In the genomic region with DNA sequence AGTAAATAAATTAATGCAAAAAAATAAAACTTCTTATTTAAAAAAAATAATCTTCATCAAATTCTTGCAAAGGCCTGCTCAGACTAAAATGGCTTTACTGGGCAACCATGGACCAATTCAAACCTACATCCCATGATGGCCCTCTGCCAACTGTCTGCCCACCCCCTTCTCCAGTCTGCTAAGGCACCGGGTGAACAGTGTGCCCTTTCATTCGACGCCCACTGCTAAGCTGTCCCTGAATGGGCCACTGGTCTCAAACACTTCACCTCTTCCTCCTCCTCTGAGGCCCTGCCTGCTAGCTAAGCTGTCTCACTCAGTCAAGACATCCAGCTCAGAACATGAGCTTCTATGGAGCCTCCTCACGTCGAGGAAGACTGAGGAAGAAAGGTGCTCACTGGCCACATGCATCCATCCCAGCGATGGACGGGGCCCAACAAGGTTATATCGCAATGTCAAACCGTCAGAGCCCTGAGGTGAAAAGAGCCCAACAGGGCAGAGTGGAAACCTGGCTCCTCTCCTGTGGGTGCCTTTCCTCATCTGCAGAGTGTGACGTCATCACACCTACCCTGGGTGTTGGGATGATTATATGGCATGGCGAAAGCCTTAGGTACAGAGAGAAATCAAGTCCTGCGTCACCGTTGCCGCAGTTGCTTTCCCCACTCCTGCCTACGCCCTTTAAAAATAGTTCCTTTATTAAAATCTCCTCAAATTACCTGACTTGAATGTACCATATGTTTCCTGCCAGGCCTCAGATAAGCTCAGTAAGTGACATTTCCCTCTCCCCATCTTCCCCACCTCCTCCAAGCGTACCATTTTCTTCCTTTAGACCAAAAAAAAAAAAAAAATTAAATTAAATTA, we compare ENCODE assay signal across 11 mouse cellular contexts.
DNase-seq lines count a peak whose midpoint lies in the region; ATAC-seq and TF ChIP-seq lines count a peak whose summit lies in the region.
"Had no signal": no experiment of that assay in that cellular context is flagged by ENCODE, and none has a peak within 500 bp of the region (broad histone marks: within the 10 kb centered on the region; RNA-seq: fewer than 3 reads in every experiment).

No protein-coding gene starts in this region.

- H3K4me1 ChIP-seq in heart, embryonic 13.5 days: peaks cover 71% of the 10 kb centered on the region
- 0 out of 2 replicates have a peak, but pooled peaks cover 9% of the 10 kb centered on the region for H3K4me1 ChIP-seq in hindbrain, postnatal 0 days (ENCODE audit: insufficient read depth, low read length)

- H3K4me2 ChIP-seq in heart, embryonic 13.5 days: no peak overlapping the region
- no peak overlapping the region for H3K4me2 ChIP-seq in hindbrain, postnatal 0 days (ENCODE audit: low read depth, low read length)
- H3K4me2 ChIP-seq: liver, embryonic 11.5 days had no signal

- no peak for ATAC-seq in heart, embryonic 13.5 days (ENCODE audit: extremely low read depth, insufficient number of reproducible peaks, low FRiP score, low TSS enrichment)
- ATAC-seq in hindbrain, postnatal 0 days: peak; percentile 79; the same call in 1 of the 2 replicates

- peak overlapping the region; percentile 21; the same call in 1 of the 2 replicates for H3K9ac ChIP-seq in heart, embryonic 13.5 days
- H3K9ac ChIP-seq in hindbrain, postnatal 0 days (replicated peaks; ENCODE audit: low read length): no peak overlapping the region

- peak overlapping the region; percentile 84 for H3K27ac ChIP-seq in heart, embryonic 13.5 days (replicated peaks)
- peak overlapping the region; percentile 63; the same call in 1 of the 2 replicates for H3K27ac ChIP-seq in hindbrain, postnatal 0 days

- WGBS in heart, embryonic 13.5 days: 72% methylated on average over 16 of the region's 16 CpGs
- WGBS in hindbrain, postnatal 0 days: 73% methylated on average over 16 of the region's 16 CpGs

- no peaks in the 10 kb centered on the region; the same call in 1 of the 2 replicates for H3K36me3 ChIP-seq in heart, embryonic 13.5 days
- no peaks in the 10 kb centered on the region for H3K36me3 ChIP-seq in hindbrain, postnatal 0 days (ENCODE audit: insufficient read depth, low read length)

- no peak overlapping the region for H3K4me3 ChIP-seq in heart, embryonic 13.5 days
- H3K4me3 ChIP-seq in hindbrain, postnatal 0 days (ENCODE audit: low read length): no peak overlapping the region

- TF ChIP-seq CTCF in hindbrain, postnatal 0 days (IDR thresholded peaks at IDR 0.05; ENCODE audit: low read depth): no peak

- no peaks in the 10 kb centered on the region for H3K27me3 ChIP-seq in heart, embryonic 13.5 days (replicated peaks)
- H3K27me3 ChIP-seq in hindbrain, postnatal 0 days (ENCODE audit: insufficient read depth, low read length): no peaks in the 10 kb centered on the region

- H3K9me3 ChIP-seq in heart, embryonic 13.5 days: no peaks in the 10 kb centered on the region
- no peaks in the 10 kb centered on the region for H3K9me3 ChIP-seq in hindbrain, postnatal 0 days (ENCODE audit: low read length)

- DNase-seq in heart, adult 9 months (ENCODE audit: low spot score in 2 of 2): no peak
- peak; percentile 51 for DNase-seq in right cerebral cortex, postnatal 14 days
- DNase-seq in right cerebral cortex, postnatal 25 days: no peak
- DNase-seq in hindbrain, postnatal 0 days (ENCODE audit: low spot score): peak; percentile 66
- no peak for DNase-seq in spleen, postnatal 10 days (ENCODE audit: low spot score in 2 of 2)
- no peak for DNase-seq in frontal cortex, adult 2 months (ENCODE audit: extremely low spot score in 1 of 2, low spot score in 1 of 2)
- no peak for DNase-seq in adrenal gland, postnatal 14 days
- DNase-seq: kidney, adult 18-20 months; thymus, postnatal 25 days had no signal

Comparison
In these comparisons a context has a peak if more than half of its experiments do, and no peak if none do; other contexts are left out.
1. DNase-seq: peak in right cerebral cortex, postnatal 14 days (single experiment) and hindbrain, postnatal 0 days (single experiment); none in heart, adult 9 months (0 of 2), right cerebral cortex, postnatal 25 days (single experiment), spleen, postnatal 10 days (0 of 2), frontal cortex, adult 2 months (0 of 2) and adrenal gland, postnatal 14 days (single experiment).